In genomic region chr1:166049046-166049827, GRCm38 (mm10) we compare ENCODE assay signal across 8 mouse cellular contexts. TPM values are rescaled to one million over a fixed set of nuclear protein-coding genes. Genes with fewer than 3 reads are reported as not detected.
DNase-seq lines count a peak whose midpoint lies in the region; ATAC-seq lines count a peak whose summit lies in the region.

No protein-coding gene starts in this region.

- H3K4me2 ChIP-seq in embryonic facial prominence, embryonic 12.5 days (replicated peaks): peak overlapping the region; percentile 92
- H3K4me2 ChIP-seq in intestine, embryonic 16.5 days (ENCODE audit: low read depth, low read length): peak overlapping the region; percentile 86
- peak overlapping the region; percentile 90 for H3K4me2 ChIP-seq in neural tube, embryonic 13.5 days

- intact Hi-C loops in left cerebral cortex, postnatal 4 days (cut with DNase I): no loop called here

- no peaks in the 10 kb centered on the region for H3K9me3 ChIP-seq in embryonic facial prominence, embryonic 12.5 days
- H3K9me3 ChIP-seq in intestine, embryonic 16.5 days (ENCODE audit: control insufficient read depth, low read length): no peaks in the 10 kb centered on the region
- no peaks in the 10 kb centered on the region for H3K9me3 ChIP-seq in neural tube, embryonic 13.5 days

- H3K9ac ChIP-seq in embryonic facial prominence, embryonic 12.5 days: no peak overlapping the region
- H3K9ac ChIP-seq in intestine, embryonic 16.5 days (ENCODE audit: low read depth, low read length): peak overlapping the region; percentile 50; the same call in 1 of the 2 replicates
- H3K9ac ChIP-seq in neural tube, embryonic 13.5 days: peak overlapping the region; percentile 69

- 15% methylated on average over 11 of the region's 11 CpGs for WGBS in embryonic facial prominence, embryonic 12.5 days
- 22% methylated on average over 11 of the region's 11 CpGs for WGBS in intestine, embryonic 16.5 days
- WGBS in neural tube, embryonic 13.5 days: 8% methylated on average over 11 of the region's 11 CpGs

- H3K27me3 ChIP-seq in embryonic facial prominence, embryonic 12.5 days: peaks cover 18% of the 10 kb centered on the region
- no peaks in the 10 kb centered on the region for H3K27me3 ChIP-seq in intestine, embryonic 16.5 days (replicated peaks; ENCODE audit: control insufficient read depth, insufficient read depth, low read length)
- peaks cover 32% of the 10 kb centered on the region for H3K27me3 ChIP-seq in neural tube, embryonic 13.5 days

- H3K36me3 ChIP-seq in embryonic facial prominence, embryonic 12.5 days: no peaks in the 10 kb centered on the region
- no peaks in the 10 kb centered on the region for H3K36me3 ChIP-seq in intestine, embryonic 16.5 days (ENCODE audit: control insufficient read depth, insufficient read depth, low read length)
- no peaks in the 10 kb centered on the region for H3K36me3 ChIP-seq in neural tube, embryonic 13.5 days

- peaks cover 41% of the 10 kb centered on the region for H3K4me1 ChIP-seq in embryonic facial prominence, embryonic 12.5 days
- H3K4me1 ChIP-seq in intestine, embryonic 16.5 days (ENCODE audit: control insufficient read depth, insufficient read depth, low read length): peaks cover 28% of the 10 kb centered on the region
- peaks cover 58% of the 10 kb centered on the region for H3K4me1 ChIP-seq in neural tube, embryonic 13.5 days (replicated peaks)

- peak; percentile 68 for DNase-seq in left cerebral cortex, postnatal 4 days
- DNase-seq in left cerebral cortex, adult 11 months (ENCODE audit: low spot score): no peak
- DNase-seq in urinary bladder, postnatal 25 days (ENCODE audit: low spot score): no peak
- DNase-seq in testis, postnatal 10 days (ENCODE audit: low spot score): no peak
- DNase-seq in spleen, postnatal 10 days (ENCODE audit: low spot score in 2 of 2): no peak

- H3K27ac ChIP-seq in embryonic facial prominence, embryonic 12.5 days: no peak overlapping the region
- no peak overlapping the region for H3K27ac ChIP-seq in intestine, embryonic 16.5 days (ENCODE audit: low read length)
- peak overlapping the region; percentile 83 for H3K27ac ChIP-seq in neural tube, embryonic 13.5 days (replicated peaks)

- ATAC-seq in embryonic facial prominence, embryonic 12.5 days (ENCODE audit: insufficient number of reproducible peaks, insufficient read depth, low FRiP score, low TSS enrichment): no peak
- ATAC-seq in intestine, embryonic 16.5 days: peak; percentile 37; the same call in 1 of the 2 replicates
- ATAC-seq in neural tube, embryonic 13.5 days (ENCODE audit: low read depth): peak; percentile 82

- H3K4me3 ChIP-seq in embryonic facial prominence, embryonic 12.5 days: peak overlapping the region; percentile 44
- H3K4me3 ChIP-seq in intestine, embryonic 16.5 days (ENCODE audit: low read length): peak overlapping the region; percentile 50
- H3K4me3 ChIP-seq in neural tube, embryonic 13.5 days: peak overlapping the region; percentile 42

RNA-seq across cellular contexts. Expression of gene Pou2f1, which starts 46.8 kb away (rescaled TPM):
- 10 to 100 TPM; 27.6 to 29.4 TPM for total RNA-seq in left cerebral cortex, postnatal 4 days (2021)
- 15.5 and 17.0 TPM in 2 replicates for polyA plus RNA-seq in embryonic facial prominence, embryonic 12.5 days (2016; fragmentation: Nextera tagmentation; extraction: Ambion mirVana)
- 8.3 and 8.4 TPM in 2 replicates for polyA plus RNA-seq in intestine, embryonic 16.5 days (2015; fragmentation: Nextera tagmentation; extraction: Ambion mirVana)
- polyA plus RNA-seq in neural tube, embryonic 13.5 days (2015; fragmentation: Nextera tagmentation; extraction: Ambion mirVana): 15.5 and 18.1 TPM in 2 replicates
